Mouse (Mus musculus) mouse trophoblast stem cell (cell line): Measurements from ENCODE around the gene Mxd3.

Experiments used
- in situ Hi-C, 2 experiments: fragments of 300-500 bp; cut with MseI, MboI; formaldehyde crosslinking; loops; 2 replicates in 1 of 2; 3 replicates in 1 of 2; pipeline ENCODE4 v1.15.1; 2025

The Mxd3 gene

DNA sequence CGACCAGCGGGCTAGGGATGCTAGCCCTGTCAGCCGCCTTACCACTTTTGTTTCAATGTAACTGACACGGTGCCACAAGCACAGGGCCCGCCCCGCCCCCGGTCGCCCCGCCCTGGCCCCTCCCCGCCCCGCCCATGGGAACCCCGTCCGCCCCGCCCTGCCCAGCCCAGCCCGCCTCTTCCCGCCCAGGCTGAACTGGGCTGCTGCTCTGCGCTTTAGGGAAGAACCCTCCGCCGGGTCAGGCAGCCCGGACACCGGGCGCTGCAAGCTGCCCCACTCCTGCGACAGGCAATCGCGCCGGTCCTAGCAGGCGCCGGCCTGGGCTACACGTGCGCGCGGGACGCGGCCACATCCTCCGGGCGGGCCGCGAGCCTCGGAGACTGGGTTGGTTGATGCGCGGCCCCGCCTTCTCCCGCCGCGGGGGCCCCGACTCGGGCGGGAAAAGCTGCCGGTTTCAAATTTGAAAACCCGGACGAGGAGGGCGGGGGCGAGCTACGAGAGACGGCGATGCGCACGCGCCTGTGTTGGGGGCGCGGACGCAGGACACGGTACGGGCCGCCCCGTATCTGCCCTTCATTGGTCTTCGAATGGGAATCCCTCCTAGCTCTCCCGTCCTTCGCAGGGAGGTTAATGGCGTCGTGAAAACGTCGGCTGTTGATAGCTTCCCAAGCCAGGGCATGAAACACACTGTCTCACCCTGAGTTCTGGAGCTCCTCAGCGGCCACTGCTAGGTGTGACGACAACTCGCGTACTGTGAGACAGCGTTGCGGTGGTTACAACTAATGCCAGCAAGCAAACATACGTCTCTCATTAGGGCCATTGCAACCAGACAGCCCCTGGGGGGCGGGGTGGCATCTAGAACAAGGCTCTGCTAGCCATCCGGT lies at the start of gene Mxd3:
Gene Mxd3, minus strand, starts transcription at position 141 of the 884 bp plus-strand sequence.
- in situ Hi-C loops: no loop called here

DNA sequence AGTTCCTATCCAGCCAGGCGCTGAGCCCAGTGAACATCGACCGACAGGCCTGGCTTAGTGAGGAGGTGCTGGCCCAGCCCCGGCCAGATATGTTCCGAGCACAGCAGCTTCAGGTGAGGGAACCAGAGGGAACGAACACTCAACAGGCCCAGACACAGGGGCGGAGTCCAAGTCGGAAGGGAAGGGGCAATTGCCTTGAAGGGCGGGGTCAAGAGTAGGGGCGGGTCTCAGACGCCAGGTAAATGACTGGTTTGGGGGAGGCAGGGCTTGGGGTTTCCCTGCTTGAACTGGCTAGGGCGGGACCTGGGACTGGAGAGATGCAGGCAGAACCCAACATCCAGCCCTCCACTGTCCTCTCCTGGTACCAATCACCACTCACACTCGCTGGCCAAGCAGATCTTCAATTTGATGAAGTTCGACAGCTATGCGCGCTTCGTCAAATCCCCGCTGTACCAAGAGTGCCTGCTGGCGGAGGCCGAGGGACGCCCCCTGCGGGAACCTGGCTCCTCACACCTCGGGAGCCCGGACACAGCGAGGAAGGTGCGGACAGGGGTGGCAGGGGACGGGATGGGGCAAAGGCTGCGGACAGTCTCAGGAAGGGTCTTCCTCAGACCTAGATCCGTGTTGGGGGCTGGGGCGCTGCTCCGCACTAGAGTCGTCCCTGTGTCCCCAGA lies 49.4 kb upstream of the Mxd3 start:
- in situ Hi-C loops: no loop called here

DNA sequence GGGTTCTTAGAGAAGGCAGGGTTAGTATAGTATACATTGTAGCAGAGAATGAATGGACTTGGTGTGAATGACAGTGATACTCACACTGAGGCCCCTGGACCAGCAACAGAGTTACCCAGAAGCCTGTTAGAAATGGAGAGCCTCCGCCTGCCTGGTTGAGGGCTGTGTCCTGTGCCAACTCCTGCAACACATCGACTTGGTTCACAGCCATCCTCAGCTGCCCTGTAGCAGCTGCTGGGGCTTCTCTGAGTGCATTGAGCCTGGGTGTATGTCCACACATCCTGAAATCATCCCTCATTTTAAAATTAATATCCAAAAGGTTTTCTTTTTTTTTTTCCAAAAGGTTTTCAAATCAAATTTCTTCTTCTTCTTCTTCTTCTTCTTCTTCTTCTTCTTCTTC lies 46.3 kb upstream of the Mxd3 start:
- in situ Hi-C loops: no loop called here

DNA sequence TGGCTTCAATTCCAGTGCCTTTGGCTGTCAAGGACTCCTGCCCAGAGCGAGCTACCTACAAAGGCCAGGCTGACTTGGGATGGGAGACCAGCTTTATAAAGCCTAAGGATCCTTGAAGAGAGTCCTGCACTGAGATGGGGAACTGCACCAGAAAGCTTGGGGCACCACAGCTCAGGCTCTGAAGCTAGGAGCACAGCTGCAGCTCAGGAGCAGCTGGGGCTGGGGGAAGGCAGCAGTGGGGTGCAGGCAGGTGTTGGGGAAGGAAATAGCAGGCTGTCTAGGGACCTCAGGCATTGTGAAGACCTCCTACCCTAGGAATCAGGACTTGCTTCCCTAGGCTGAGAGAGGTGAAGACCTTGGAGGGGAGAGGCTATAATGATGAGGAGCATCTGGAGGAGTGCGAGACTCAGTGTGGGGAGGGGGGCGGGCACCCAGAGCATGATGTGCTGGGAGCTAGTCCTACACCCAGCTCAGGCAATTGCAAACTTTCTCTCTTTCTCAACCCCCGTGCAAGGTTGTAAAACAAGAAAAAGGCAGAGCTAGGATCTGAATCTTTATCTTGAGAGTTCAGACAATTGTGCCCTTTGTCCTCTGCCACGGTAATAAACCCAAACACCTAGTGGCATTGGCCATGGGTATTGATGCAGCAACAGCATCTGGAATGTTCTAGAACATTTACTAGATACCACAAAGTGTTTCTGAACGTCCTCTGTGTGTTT lies 44.7 kb upstream of the Mxd3 start:
- in situ Hi-C loops: no loop called here

DNA sequence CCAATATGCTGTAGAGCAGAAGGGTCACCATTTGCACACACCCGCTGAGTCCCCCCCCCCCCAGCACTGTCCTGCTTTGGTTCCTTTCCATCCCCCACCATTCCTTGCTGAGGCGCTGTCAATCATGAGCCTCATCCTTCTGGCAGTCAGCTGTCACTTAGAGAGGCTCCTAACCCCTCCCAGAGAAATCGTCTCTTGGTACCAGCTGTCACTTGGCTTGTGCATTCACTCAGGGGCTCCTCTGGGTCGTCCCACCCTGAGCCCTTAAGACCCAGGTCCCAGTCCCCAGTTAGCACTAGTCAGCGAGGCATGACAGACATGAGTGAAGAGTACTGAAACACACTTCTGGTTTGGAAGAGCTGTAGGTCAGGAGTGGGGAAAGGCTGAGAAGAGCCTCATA lies 42.1 kb upstream of the Mxd3 start:
- in situ Hi-C loops: no loop called here

DNA sequence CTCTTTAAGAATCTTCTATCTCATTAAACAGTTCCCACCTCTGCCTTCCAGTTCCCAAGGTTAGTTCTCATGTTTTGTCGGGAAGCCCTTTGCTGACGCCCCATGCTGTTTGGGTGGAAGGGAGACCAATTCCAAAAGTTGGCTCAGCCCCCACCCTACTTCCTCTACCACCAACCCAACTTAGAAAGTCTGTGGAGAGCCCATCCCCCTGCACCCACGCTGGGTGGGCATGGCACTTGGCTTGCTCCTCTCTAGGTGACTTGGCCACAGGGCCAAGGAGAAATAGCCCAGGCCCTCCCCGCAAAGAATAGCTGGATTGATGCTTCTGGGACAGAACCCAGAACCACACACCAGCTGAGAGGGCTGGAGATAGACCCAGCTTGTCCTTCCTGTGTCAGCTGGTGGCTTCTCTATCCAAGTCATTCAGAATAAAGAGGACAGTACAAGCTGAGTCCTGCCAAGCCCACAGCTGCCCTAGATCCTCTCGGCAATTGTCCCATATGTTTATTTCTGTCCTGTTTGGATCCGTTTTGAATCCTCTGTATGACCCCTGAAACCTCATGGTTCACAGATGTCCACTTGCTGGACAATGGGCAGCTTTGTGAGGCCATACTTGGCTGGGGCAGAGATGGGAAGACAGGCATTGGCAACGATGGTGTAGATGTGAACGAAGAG lies 41.5 kb upstream of the Mxd3 start:
- in situ Hi-C loops: no loop called here

DNA sequence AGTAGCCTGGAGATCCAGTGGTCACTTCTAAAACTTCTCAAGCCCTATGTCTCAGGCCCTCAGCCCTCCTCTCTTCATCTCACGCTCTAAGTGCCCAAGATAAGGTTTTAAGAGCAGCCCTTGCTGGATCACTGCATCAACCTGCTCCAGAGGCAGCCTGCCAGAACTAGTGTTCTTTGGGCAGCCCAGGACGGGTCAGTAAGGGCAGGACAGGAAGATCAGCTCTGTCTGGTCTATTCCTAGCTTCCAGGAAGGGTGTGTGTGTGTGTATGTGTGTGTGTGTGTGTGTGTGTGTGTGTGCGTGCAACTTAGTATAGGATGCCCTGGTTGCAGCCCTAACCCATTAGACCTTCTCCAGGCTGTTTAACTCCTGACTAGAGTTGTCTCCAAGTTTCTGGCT lies 40.6 kb upstream of the Mxd3 start:
- in situ Hi-C loops: no loop called here

DNA sequence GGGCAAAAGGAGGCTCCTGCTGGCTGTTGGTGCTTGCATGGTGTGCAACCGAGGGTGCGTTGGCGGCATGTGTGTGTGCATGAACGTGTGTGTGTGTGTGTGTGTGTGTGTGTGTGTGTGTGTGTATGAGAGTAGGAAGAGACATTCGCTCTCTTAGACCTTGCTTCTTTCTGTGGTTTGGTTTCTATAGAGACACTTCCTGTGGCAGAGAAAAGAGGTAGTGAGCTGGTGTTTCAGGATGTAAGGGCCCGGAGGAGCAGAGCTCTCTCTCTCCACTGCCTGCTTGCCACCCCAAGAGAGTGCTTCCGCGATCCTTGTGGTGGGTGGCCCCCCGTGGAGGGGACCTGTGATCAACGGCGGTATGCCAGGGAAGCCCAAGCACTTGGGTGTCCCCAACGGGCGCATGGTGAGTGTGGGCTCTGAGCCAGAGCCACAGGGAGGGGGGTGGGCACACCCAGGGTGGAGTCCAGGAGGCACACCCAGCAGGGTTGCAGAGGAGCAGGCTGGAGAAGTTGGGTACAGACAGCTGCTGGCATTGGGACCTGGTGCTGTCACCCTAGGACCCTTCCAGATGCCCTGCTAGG lies 40.0 kb upstream of the Mxd3 start, which contains the start of gene Rgs14:
Gene Rgs14, plus strand, starts transcription at position 202 of the 584 bp plus-strand sequence.
- in situ Hi-C loops: no loop called here

DNA sequence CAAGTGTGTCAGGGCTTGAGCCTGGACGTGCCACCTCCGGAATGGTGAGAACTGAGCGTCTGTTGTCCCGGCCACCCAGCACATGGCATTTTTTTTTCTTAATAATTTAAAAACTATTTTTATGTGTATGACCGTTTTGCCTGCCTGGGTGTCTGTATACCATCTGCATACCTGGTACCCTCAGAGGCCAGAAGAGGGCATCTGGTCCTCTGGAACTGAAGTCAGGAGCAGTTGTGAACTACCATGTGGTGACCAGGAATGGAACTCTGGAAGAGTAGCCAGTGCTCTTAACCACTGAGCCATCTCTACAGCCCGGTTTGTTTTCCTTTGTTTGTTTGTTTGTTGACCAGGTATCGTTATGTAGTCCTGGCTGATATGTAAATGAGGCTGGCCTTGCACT lies 38.8 kb upstream of the Mxd3 start:
- in situ Hi-C loops: no loop called here

DNA sequence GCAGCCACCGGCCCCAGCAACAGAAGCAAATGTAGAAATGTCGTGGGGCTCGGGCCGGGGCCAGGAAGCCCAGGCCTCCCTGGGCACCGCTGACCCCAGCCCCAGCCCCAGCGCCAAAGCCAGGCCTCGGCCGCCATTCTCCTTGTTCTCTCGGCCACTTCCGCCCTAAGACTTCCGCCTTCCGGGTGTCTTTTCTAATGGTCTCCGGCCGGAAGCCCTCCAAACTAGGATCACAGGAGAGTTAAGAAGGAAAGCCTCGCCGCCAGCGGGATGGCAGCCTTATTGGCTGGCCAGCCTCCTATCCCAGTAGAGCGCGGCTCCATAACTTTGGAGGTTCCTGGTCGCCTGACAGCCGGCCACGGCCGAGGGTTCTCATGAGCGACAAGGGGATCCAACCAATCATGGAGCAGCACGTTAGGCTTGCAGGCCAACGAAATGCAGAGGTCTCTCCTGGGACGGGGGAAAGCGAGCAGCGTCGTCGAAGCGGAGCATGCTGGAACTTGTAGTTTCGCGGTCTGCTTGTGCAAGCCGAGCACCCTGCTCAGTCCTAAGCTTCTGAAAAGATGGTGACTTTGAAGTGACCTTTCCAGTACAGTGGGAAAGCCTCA lies 32.9 kb upstream of the Mxd3 start, which contains the start of gene Lman2:
Gene Lman2, minus strand, starts transcription at position 331 of the 608 bp plus-strand sequence.
- in situ Hi-C loops: no loop called here

DNA sequence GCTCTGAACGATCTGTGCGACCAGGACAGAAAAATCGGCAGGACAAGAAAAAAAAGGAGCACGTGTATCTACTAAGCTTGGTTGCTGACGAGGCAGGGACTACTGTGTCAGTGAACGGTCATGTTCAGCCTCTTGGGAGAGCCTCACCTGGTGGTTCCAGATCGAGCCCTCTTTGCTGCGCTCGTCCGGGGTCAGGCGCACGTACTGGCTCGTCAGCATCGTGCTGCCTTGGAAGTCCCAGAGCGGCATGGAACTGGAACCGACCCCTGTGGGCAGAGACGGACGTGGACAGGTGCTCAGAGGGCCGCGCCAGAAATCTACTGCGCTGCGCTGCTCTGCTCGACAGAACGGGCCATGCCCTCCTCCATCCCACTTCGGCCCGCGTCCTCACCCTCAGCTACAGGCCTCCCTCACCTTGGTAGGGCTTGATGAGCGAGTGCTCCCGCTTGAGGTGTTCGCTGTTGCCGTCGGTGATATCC lies 32.4 kb upstream of the Mxd3 start:
- in situ Hi-C loops: no loop called here

DNA sequence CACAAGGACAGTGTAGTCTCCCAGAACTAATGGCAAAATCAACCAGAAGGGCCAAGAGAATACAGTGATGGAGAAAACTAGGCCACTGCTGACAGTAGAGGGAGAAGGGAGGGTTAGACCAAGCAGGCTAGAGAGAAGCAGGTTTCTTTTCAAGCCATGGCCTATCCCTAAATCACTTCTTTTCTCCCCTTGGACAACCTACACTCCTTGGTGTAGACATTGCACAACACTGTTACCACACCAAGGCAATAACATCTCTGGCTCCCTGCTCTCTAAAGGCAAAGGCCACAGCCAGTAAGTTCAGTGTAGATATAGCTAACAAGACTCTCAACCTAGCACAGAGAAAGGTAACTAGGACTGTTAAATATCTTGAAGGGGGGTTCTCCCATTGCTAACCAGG lies 31.5 kb upstream of the Mxd3 start:
- in situ Hi-C loops: no loop called here

DNA sequence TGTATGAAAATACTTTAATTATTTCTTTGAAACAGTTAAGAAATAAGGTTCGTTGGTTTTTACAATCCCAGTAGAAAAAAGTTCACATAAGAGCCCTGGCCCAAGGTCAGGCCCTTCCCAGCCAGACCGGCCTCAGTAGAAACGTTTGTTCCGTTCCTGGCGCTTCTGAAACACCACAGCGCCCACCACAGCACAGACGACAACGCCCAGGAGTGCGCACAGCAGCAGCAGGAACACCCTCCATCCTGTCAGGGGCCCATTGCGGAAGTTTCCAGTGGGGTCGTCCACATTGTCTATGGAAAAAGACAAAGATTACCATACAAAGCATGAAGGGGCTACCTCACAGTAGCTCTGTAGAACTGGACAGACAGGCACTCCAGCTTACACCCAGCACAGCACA lies 17.1 kb upstream of the Mxd3 start:
- in situ Hi-C loops: no loop called here

DNA sequence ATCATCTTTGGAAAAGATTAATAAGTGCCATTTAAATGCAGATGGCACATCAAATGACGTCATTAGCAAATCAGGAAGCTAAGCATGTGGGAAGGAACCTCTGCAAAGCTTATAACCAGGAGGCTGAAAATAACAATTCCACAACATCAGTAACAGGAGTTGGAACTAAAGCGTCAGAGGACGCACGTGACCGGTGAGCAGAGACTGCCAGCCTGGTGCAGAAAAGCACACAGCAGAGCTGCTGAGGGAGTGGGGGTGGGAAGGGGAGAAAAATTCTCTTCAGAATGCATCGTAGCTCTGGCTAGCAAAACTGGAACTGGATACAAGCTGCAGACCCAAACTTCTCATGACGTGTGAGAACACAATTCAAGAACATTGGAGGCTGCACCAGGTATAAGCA lies 14.7 kb upstream of the Mxd3 start:
- in situ Hi-C loops: no loop called here

DNA sequence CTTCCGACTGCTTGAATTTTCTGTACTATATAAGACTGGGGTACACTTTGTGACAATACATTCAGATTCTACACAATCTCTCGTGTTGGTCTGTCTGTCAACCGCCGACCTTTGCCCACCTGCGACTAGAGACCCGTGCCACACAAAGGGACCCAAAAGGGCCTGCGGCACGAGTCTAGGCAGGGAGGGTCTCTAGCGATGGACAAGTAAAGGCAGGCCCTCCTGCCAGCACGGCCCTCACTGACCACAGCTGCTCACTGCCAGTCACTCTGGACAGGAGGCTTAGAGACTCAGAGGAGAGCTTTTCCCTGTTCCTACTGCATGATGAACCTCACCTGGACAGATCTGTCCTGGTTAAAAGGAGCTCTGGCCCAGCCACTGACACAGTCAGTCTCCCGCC lies 12.8 kb upstream of the Mxd3 start:
- in situ Hi-C loops: no loop called here

DNA sequence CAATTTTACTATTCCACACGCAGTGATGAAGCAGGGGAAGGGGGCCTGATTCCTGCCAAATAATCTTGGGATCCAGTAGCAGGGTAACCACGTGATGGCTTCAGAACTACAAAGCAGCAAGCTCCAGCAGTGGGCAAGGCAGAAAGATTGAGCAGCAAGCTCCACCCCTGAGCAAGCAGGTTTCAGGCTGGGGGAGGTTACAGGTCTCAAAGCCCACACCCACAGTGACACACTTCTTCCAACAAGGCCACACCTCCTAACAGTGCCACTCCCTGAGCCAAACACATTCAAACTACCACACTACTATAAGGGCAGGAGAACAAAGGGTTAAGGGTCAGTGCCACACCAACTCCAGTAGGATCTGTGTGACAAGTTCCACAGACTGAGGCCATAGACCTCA lies 9.6 kb upstream of the Mxd3 start:
- in situ Hi-C loops: no loop called here

DNA sequence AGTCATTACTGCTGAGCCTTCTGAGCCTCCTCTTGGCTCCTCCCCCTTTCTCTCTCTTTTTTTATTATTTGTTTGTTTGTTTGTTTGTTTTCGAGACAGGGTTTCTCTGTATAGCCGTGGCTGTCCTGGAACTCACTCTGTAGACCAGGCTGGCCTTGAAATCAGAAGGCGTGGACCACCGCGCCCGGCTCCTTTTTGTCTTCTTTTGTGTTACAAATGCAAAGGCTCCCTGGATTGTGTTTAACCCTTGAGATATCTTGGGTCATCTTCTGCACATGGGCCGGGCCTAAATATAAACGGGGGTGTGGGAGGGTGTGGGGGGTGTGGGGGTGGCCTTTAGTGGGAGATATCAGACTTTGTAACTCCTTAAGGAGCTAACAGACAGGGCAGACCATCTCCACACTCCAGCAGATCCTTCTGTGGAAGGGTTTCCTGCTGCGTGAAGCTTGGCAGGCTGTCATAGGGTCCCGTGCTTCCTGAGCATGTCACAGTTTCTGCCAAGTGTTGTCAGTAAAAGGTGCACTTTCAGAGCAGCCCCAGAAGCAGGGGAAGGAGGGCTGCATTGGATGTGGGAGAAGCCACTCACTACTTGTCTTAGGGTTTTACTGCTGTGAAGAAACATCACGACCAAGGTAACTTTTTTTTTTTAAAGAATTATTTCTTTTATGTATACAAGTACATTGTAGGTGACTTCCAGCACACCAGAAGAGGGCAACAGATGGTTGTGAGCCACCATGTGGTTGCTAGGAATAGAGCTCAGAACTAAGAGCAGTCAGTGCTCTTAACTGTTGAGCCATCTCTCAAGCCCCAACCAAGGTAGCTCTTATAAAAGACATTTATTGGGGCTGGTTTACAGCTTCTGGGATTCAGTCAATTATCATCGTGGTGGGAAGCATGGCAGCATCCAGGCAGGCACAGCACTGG lies 8.8 kb upstream of the Mxd3 start:
- in situ Hi-C loops: no loop called here

DNA sequence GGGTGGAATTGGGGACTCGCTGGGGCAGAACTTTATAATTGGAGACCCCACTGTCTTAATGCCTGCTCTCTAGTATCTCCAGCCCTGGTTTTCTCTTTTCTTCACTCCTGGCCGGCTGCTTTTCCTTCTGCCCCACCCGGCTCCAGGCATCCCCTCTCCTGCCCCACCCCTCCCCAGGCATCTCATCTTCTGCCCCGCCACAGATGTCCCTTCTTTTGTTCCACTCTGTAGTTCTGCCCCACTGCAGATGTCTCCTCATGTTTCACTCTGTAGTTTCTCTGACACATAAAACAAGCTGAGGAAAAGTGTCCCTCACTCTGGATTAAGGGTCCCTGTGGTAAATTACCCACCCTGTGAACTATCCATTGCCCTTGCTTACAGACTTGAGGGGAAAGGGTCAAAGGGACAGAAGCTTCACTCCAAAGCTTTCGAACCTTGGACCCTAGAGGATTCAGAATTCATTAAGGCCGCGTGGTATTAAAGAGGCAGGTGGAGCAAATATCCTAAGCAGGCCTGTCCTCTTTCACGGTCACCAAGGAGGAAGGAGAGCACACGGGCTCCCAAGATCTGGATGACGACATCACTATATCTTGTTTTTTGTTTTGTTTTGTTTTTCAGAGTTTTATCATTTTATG lies 7.8 kb upstream of the Mxd3 start:
- in situ Hi-C loops: no loop called here

DNA sequence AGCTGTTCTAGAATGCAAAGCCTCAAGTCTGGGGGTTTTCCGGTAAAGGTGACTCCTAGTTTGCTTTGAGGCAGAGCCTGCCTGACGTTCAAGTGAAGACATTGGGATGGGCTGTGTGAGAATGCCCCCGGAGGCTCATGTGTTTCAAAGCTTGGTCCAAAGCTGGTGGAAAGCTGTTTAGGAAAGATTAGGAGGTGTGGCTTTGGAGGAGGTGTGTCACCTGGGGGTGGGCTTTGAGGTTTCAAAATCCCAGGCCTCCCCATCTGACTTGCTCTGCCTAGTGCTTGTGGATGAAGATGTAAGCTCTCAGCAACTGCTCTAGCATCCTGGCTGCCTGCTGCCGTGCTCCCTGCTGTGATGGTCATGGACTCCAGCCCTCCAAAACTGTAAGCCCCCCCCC lies 6.1 kb upstream of the Mxd3 start:
- in situ Hi-C loops: no loop called here
